Mouse (Mus musculus) hindbrain, embryonic 15.5 days (tissue): ENCODE data around the gene Olfr1504. TPM values are rescaled to one million over a fixed set of nuclear protein-coding genes. Genes with fewer than 3 reads are reported as not detected.
"Not testable (repeated sequence)": the region's sequence is repeated elsewhere in the genome, so short reads cannot be mapped to it uniquely, and the experiment has no call there.

Experiments
- ATAC-seq: fragments of 200-750 bp; cut with Nextera tagmentation; 2 replicates; pipeline ENCODE4 v1.8.0; 2017; ENCODE audit warnings: low read depth, moderate number of reproducible peaks, moderate TSS enrichment; ENCODE audit not compliant: low FRiP score
- H3K27ac ChIP-seq: fragments of 300-500 bp; sonication (generic); replicated peaks from 2 replicates; pipeline ENCODE4 v1.5.1; 2015; ENCODE audit warnings: mild to moderate bottlenecking, inconsistent platforms
- H3K27me3 ChIP-seq: fragments of 300-500 bp; sonication (generic); 2 replicates; pipeline ENCODE4 v1.6.1; 2015; ENCODE audit warnings: control low read depth, inconsistent platforms
- H3K36me3 ChIP-seq: fragments of 300-500 bp; sonication (generic); 2 replicates; pipeline ENCODE4 v1.6.1; 2015; ENCODE audit warnings: control low read depth, inconsistent platforms
- H3K4me1 ChIP-seq: fragments of 300-500 bp; sonication (generic); replicated peaks from 2 replicates; pipeline ENCODE4 v1.6.1; 2015; ENCODE audit warnings: control low read depth, inconsistent platforms
- H3K4me2 ChIP-seq: fragments of 300-500 bp; sonication (generic); 2 replicates; pipeline ENCODE4 v1.6.1; 2015; ENCODE audit warnings: moderate library complexity, mild to moderate bottlenecking, inconsistent platforms
- H3K4me3 ChIP-seq: fragments of 300-500 bp; sonication (generic); 2 replicates; pipeline ENCODE4 v1.5.1; 2015; ENCODE audit warnings: mild to moderate bottlenecking, inconsistent platforms
- H3K9ac ChIP-seq: fragments of 300-500 bp; sonication (generic); 2 replicates; pipeline ENCODE4 v1.6.1; 2015; ENCODE audit warnings: inconsistent platforms
- H3K9me3 ChIP-seq: fragments of 300-500 bp; sonication (generic); 2 replicates; pipeline ENCODE4 v1.6.1; 2016; ENCODE audit warnings: control low read depth, inconsistent platforms
- WGBS: fragments of 180-500 bp; shearing (Covaris S2); methylation state at CpG from one replicate; pipeline ENCODE4 v1.1.7; 2015; 5-methylcytosine and 5-hydroxymethylcytosine counted together
- polyA plus RNA-seq: library from polyadenylated mRNA; unstranded; fragments of >200 nt; fragmentation: Nextera tagmentation; extraction: Ambion mirVana; gene quantifications from 2 replicates; pipeline ENCODE4 v1.2.1, GENCODE M21; 2015

Olfr1504 gene
- not detected in 2 replicates for polyA plus RNA-seq

DNA sequence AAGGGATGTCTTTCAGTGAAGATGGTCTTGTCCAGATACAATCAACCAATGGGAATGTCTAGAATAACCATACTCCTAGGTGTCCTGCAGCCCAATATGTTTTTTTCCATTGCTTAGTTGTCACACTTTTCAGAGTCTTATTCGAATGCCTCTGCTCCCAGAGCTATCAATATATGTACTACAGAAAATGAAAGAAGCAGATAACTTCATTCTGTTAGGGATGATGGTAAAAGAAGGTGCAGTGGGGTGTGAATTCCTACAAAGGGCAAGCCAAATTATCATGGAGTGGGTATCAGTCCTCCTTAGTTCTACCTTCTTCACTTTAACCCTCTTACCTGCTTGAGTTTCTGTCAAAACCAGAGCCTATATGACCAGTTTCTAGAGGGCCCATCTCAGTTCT is at the start of gene Olfr1504:
TSS of gene Olfr1504 (minus strand) at position 101 of the 400 bp plus-strand sequence.
- no peaks in the 10 kb centered on the region for H3K27me3 ChIP-seq
- no peak within 1 kb of the TSS for H3K9ac ChIP-seq
- no peak for ATAC-seq
- 72% methylated on average over 1 of the region's 1 CpGs for WGBS
- no peak within 1 kb of the TSS for H3K4me2 ChIP-seq
- H3K9me3 ChIP-seq = no peaks in the 10 kb centered on the region
- H3K4me3 ChIP-seq = no peak within 1 kb of the TSS
- no peaks in the 10 kb centered on the region for H3K36me3 ChIP-seq
- no peaks in the 10 kb centered on the region for H3K4me1 ChIP-seq
- no peak within 1 kb of the TSS for H3K27ac ChIP-seq

GRCm38 (mm10) chr19:13913230-13913629 is 15.5 kb upstream of the Olfr1504 start, which contains the start of gene Olfr1505:
Gene Olfr1505 (plus strand): TSS chr19:13913530.
- no peaks in the 10 kb centered on the region for H3K4me1 ChIP-seq
- ATAC-seq = no peak

GRCm38 (mm10) chr19:13861495-13861894 is 36.2 kb downstream of the Olfr1504 start, which contains the start of gene Olfr1502:
Gene Olfr1502 (plus strand): TSS chr19:13861795.
- no peak for ATAC-seq
- Histone ChIP-seq H3K4me2 (no peak within 1 kb of the TSS), H3K36me3 (no peaks in the 10 kb centered on the region), H3K27me3 (no peaks in the 10 kb centered on the region), H3K4me1 (no peaks in the 10 kb centered on the region), H3K27ac (no peak within 1 kb of the TSS), H3K9ac (no peak within 1 kb of the TSS), H3K4me3 (no peak within 1 kb of the TSS), H3K9me3 (no peaks in the 10 kb centered on the region)
- 88% methylated on average over 1 of the region's 1 CpGs for WGBS

More at GRCm38 (mm10) chr19:13913230-13913629, 15.5 kb upstream of the Olfr1504 start, which contains the start of gene Olfr1505:
- 77% methylated on average over 2 of the region's 2 CpGs for WGBS
- Histone ChIP-seq H3K36me3 (no peaks in the 10 kb centered on the region), H3K27me3 (no peaks in the 10 kb centered on the region), H3K27ac (no peak within 1 kb of the TSS), H3K4me2 (no peak within 1 kb of the TSS), H3K9me3 (no peaks in the 10 kb centered on the region), H3K9ac (no peak within 1 kb of the TSS), H3K4me3 (no peak within 1 kb of the TSS)

- not testable (repeated sequence) for H3K27me3 ChIP-seq, H3K4me3 ChIP-seq, H3K4me2 ChIP-seq, H3K4me1 ChIP-seq, H3K9ac ChIP-seq, ATAC-seq, H3K36me3 ChIP-seq, H3K9me3 ChIP-seq, H3K27ac ChIP-seq
Measured at GRCm38 (mm10) chr19:13850592-13850991, 47.1 kb downstream of the Olfr1504 start, which contains the start of gene Olfr1501. Gene Olfr1501 (minus strand): TSS chr19:13850692.

Other genes starting within 250 kb of the Olfr1504 start
- gene Olfr1490, start 246.8 kb downstream of the Olfr1504 start, polyA plus RNA-seq = not detected in 2 replicates
- not detected in 2 replicates for gene Olfr1491, start 200.7 kb downstream of the Olfr1504 start, polyA plus RNA-seq
- gene Olfr1493-ps1, start 174.7 kb downstream of the Olfr1504 start, polyA plus RNA-seq = not detected in 2 replicates
- not detected in 2 replicates for gene Olfr1494, start 158.2 kb downstream of the Olfr1504 start, polyA plus RNA-seq
- gene Olfr1495, start 133.3 kb downstream of the Olfr1504 start, polyA plus RNA-seq = not detected in 2 replicates
- gene Olfr1496, start 120.0 kb downstream of the Olfr1504 start, polyA plus RNA-seq = not detected in 2 replicates
- gene Olfr1497, start 99.7 kb downstream of the Olfr1504 start, polyA plus RNA-seq = not detected in 2 replicates
- not detected in 2 replicates for gene Olfr1499, start 78.5 kb downstream of the Olfr1504 start, polyA plus RNA-seq
- gene Olfr1500, start 67.4 kb downstream of the Olfr1504 start, polyA plus RNA-seq = not detected in 2 replicates
- gene Olfr1501, start 47.2 kb downstream of the Olfr1504 start, polyA plus RNA-seq = not detected in 2 replicates
- gene Olfr1502, start 36.1 kb downstream of the Olfr1504 start, polyA plus RNA-seq = not detected in 2 replicates
- gene Olfr1505, start 15.6 kb upstream of the Olfr1504 start, polyA plus RNA-seq = not detected in 2 replicates